Mouse (Mus musculus) right cerebral cortex, adult 18-20 months (tissue): Measurements from ENCODE around the gene Clhc1.
A peak's percentile ranks its signal among the peaks of the same experiment; 100 is the strongest.

Source experiments
- DNase-seq: peaks from one replicate; pipeline ENCODE4 v3.0.0; 2022; ENCODE audit warnings: mixed read lengths

The Clhc1 gene

GRCm38 (mm10) chr11:29563406-29563805 lies 15.7 kb downstream of the Clhc1 start:
- DNase-seq = no peak

DNA sequence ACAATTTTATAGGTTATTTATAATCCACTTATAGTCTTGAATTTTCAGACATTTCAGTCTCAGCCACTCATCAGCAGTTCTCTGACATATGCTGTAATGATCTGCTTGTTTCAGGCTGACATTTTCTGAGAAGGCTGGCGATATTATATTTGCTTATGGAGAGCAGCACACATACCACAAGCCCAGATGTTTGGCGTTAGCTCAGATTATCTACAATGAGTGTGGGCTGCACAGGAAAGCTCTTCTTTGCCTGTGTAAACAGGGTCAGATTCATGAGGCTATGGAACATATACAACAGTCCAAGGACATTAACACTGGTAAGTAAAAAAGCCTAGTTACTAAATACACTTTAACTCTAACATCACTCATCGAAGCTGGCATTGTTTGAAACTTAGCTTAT lies 23.8 kb downstream of the Clhc1 start:
- DNase-seq = no peak

GRCm38 (mm10) chr11:29572656-29573055 lies 24.9 kb downstream of the Clhc1 start:
- no peak for DNase-seq

DNA sequence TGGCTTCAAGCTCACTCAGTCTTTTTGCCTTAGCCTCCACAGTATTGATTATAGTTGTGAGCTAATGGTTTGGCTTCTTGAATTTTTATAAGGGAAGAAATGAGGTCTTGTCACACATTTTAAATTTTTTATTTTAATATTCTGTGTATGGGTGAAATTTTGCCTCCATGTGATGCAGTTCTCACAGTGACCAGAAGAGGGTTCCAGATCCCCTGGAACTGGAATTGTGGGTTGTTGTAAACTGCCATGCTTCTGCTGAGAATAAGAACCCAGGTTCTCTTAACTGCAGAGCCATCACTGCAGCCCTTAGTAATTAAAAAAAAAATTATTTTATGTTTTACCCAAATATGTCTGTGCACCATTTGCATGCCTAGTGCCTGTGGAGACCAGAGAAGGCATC lies 31.9 kb downstream of the Clhc1 start:
- no peak for DNase-seq

- no peak for DNase-seq
Measured at GRCm38 (mm10) chr11:29595217-29595616, 47.5 kb downstream of the Clhc1 start.

DNA sequence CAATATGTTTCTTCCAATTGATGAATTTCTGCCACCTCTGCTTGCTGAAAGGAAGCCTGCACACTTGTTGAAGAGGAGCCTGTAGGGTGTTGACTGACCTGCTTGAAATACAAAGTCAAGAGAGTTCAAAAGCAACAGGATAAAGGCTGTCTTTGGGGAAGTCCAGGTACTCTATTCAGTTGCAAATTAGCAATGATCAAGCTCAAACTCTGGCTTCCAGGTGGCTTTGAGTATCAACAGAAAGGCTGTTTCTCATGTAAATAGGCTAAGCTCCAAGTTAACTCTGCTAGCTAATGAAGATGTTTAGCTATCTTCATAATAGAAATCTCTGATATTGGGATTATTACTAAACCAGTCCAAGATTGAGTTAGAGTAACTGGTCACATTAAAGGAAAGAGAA lies 49.4 kb downstream of the Clhc1 start:
- DNase-seq = no peak

- no peak for DNase-seq
Measured at GRCm38 (mm10) chr11:29599000-29599399, 51.2 kb downstream of the Clhc1 start.

GRCm38 (mm10) chr11:29603581-29603980 lies 55.8 kb downstream of the Clhc1 start:
- no peak for DNase-seq

- no peak for DNase-seq
Measured at GRCm38 (mm10) chr11:29607465-29607990, 59.8 kb downstream of the Clhc1 start.

DNA sequence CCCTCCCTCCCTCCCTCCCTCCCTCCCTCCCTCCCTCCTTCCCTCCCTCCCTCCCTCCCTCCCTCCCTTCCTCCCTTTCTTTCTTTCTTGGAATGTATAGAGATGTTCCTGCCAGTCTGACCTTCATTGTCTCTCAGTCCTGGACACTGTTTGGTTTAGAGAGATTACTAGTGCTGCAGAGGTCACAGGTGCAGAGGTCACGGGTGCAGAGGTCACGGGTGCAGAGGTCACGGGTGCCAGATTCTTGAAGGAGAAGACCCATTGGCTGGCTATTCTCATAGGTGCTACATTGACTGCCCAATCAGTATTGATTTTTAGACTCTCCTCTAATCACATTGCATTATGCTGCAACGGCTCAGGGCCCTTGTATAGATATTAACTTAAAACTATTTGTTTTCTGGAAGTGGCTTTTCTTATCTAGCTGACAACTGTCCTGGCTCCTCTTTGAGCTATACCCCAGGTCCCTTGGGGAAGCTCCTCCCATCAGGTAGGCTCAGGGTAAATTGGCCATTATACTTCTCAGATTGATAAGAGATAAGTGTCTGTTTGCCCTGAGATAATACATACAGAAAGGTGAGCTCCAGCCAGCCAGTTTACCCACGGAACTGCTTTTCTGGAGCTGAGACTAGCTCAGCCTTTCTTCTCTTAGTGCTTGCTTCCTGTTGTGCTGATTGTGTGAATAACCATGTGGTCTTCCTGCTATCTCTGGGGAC lies 62.2 kb downstream of the Clhc1 start:
- DNase-seq = no peak

- no peak for DNase-seq
Measured at GRCm38 (mm10) chr11:29612007-29612406, 64.3 kb downstream of the Clhc1 start.

DNA sequence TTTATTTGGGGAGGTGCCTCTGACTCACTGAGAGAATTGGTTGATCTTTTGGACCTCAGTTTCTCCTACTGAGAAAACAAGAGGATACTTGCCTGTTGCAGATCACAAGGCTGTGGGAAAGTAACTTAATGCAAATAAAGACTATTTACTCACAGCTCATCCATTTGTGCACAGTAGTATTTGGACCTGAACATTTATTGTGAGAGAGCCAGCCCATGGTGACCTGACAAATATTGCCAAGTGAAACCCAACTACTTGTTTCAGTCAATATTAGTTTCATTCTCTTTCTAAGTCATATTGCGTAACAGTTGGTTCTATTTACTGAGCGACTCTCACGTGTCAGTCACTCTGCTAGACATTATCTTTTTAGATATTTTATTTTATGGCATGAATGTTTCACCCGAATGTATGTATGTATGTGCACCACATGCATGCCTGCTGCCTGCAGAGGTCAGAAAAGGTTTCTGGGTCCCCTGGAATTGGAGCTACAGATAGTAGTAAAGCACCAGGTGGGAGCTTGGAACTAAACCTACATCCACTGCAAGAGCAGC lies 65.5 kb downstream of the Clhc1 start:
- DNase-seq = no peak

DNA sequence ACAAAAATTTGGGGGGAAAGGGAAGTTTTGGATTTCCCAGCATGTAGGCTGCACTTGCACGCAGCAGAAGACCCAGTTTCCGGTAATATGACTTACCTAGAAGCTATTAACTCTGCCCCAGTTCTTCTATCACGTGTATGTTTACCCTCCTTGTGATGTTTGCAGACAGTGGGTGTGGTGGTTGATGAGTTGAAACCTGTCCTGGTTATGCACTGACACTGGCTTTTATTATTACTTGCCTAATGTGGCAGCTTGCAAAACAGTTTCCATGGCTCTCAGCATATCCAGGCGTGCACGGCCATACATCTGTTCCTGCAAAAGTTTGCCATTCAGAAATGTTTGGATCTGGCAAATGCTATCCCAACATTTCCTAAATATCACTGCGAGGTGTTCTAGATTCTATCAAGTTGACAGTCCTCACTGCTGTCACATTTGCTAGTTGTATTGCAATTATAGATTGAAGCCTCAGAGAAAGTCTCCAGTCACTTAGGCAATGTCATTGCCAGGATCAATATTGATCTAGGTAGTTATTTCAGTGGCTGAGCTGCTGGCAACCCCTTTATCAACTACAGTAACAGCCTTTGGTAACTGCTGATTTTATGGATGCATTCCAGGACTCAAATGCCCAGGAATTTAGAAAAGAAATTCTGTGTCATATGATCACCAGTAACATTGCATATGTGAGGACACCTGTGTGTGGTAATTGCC lies 66.6 kb downstream of the Clhc1 start:
- no peak for DNase-seq

DNA sequence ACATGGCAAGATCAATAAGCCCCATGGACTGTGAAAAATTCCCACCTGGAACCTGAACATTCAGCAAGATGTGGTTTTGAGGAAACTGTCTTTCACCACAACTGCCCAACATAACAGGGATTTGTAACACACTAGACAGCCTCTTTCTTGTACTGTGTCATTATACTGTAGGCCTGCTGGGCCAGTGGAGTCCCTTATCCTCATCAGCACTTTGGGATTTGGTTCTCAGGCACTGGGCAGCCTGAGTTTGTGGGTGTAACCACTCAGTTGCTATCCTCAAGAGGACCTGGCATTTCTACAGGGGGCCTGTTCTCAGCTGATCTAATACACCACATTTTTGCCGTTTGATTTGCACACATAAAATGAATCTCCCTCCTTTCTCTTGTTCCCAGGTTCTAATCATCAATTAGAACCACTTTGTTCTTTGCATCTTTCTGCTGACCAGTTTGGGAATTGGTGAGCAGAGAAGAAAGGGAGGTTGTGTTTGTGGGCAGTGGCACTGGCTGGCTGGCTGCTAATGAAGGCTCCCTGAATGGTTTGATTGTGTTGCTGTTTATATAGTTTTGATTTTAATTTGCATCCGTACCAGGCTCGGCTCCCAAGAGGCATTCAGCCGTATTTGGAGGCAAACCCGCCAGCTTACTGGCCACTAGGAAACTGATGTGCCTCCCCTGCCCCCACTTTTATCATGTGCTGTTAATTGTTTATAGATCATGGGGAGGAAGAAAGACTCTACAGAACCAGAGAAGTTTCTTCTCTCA lies 74.5 kb downstream of the Clhc1 start:
- peak; percentile 69 for DNase-seq

DNA sequence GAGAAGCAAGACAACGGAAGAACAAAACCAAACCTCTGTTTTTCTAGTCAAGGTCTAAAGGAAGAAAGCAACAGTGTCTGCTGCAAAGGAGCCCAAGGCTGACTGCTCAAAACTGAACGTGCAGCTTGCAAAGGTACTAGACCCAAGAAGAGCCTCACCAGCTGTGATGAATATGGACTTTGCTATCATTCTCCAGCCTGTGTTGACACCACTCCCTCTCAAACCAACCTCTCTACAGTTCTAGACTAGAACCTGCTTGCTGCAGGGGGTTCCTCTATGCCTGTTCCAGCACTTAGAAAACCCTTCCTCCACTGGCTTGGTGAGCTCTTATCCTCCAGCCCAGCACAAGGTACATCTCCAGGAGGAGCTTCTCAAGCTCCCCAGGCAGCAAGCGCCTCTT lies 75.6 kb downstream of the Clhc1 start:
- no peak for DNase-seq

GRCm38 (mm10) chr11:29626541-29626940 lies 78.8 kb downstream of the Clhc1 start:
- DNase-seq = no peak

- DNase-seq = no peak
Measured at GRCm38 (mm10) chr11:29627706-29628105, 80.0 kb downstream of the Clhc1 start.
